Mouse (Mus musculus) spleen, postnatal 4 days (tissue): ENCODE data around the gene 4930572O03Rik.
"Not testable (repeated sequence)": the region's sequence is repeated elsewhere in the genome, so short reads cannot be mapped to it uniquely, and the experiment has no call there.

Experiments
- DNase-seq, 2 experiments: peaks; one replicate each; pipeline ENCODE4 v3.0.0; 2022; ENCODE audit warnings: low spot score in 2 of 2

4930572O03Rik gene

GRCm38 (mm10) chr5:15618764-15619163, 38.1 kb downstream of the 4930572O03Rik start, which contains the start of gene Speer4d:
Speer4d (plus strand) TSS chr5:15619064.
- DNase-seq = not testable (repeated sequence)

DNA sequence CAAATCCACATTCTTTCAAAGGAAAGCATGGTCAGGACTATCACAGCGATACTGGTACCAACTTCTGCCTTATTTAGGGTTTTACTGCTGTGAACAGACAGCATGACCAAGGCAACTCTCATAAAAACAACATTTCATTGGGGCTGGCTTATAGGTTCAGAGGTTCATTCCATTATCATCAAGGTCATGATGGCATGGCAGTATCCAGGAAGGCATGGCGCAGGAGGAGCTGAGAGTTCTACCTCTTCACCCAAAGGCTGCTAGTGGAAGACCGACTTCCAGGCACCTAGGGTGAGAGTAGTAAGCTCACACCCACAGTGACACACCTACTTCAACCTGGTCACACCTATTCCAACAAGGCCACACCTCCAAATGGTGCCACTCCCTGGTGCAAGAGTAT, 40.7 kb downstream of the 4930572O03Rik start:
- not testable (repeated sequence) for DNase-seq

GRCm38 (mm10) chr5:15610695-15611094, 46.2 kb downstream of the 4930572O03Rik start:
- not testable (repeated sequence) for DNase-seq

GRCm38 (mm10) chr5:15606677-15607076, 50.2 kb downstream of the 4930572O03Rik start:
- DNase-seq = peak; percentile 21 to 71

DNA sequence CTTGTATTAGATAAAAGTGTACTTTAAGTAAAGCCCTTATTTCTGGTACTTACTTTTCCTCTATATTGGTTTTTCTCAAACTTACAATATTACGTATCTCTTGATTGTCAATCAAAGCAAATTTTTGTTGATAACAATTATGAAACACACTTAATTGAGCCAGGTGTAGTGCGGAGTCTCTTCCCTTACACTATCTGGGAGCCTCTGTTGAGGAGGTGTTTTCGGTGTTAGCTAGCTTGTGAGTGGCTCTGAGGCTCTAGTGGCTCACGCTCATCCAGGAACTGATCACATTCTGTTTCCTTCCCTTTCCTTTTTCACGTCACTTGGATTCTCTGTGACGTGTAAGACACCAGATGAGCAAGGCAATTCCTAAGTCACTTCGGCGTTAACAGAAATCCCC, 53.3 kb downstream of the 4930572O03Rik start:
- DNase-seq = not testable (repeated sequence)

- DNase-seq = not testable (repeated sequence)
Observed at GRCm38 (mm10) chr5:15603008-15603407, 53.9 kb downstream of the 4930572O03Rik start.

DNA sequence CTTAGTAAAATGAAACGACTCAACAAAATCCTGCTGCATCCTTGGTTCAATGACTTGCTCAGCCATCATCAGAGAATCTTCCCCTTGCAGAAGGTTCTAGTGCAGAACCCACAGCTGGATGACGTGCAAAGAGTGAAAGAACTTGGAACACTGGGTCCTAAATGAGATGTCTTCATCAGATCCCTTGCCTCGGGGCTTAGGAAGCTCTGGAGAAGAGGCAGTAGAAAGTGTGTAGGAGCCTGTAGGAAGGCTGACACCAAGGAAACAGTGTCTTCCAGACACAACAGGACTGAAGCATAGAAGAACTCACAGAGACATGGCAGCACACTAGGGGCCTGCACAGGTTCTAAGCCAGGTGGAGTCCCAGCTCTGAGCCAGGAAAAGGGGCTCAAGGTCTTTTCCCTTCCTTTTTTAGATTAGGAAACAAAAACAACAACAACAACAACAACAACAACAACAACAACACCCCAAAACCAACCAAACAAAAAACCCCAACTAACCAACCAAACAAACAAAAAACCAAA, 54.4 kb downstream of the 4930572O03Rik start:
- DNase-seq = not testable (repeated sequence)
